In the genomic region with DNA sequence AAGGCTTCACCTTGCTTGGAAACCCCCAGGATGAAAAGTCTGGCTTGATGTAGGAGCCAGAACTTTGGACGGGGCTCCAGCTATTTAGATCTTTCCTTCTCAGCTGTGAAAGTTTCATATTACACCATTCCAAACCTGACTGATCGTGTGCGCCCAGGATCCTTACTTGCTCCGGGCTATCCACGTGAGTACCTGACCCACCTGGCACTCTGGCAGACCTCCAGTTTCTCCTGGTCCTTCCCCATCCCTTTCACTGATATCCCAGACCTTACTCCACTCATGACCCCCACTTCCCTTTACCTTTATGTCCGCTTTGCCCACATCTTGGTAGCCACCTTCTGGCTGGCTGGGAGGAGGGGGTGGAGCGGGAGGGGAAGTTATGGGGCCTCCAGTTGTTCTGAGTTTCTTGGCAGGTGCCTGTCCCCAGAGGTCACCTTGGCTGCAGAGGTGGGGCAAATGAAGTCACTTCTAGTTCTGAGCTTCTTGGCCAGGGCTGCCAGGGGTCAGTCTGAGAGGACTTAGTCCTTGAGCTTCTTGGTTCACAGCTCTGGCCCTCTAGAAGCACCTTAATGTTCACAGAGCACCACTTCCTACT, we compare ENCODE assay signal across 18 mouse cellular contexts. TPM values are rescaled to one million over a fixed set of nuclear protein-coding genes. Genes with fewer than 3 reads are reported as not detected.
DNase-seq lines count a peak whose midpoint lies in the region; TF ChIP-seq lines count a peak whose summit lies in the region.
"Had no signal": no experiment of that assay in that cellular context is flagged by ENCODE, and none has a peak within 500 bp of the region (broad histone marks: within the 10 kb centered on the region; RNA-seq: fewer than 3 reads in every experiment).

No protein-coding gene starts in this region.

- H3K27me3 ChIP-seq in cerebellum, adult 2 months (ENCODE audit: control insufficient read depth, insufficient read depth, low read length), result no peaks in the 10 kb centered on the region
- H3K27me3 ChIP-seq: heart, embryonic 15.5 days; midbrain, embryonic 13.5 days had no signal

- H3K4me3 ChIP-seq in cerebellum, adult 2 months (replicated peaks; ENCODE audit: insufficient read depth, low read depth, low read length), result no peak overlapping the region
- H3K4me3 ChIP-seq: erythroblast, embryonic 14.5 days; heart, embryonic 15.5 days; hindbrain, embryonic 10.5 days; liver, embryonic 12.5 days; midbrain, embryonic 13.5 days had no signal

- no peak overlapping the region for H3K27ac ChIP-seq in cerebellum, adult 2 months (ENCODE audit: insufficient read depth, low read length)
- H3K27ac ChIP-seq: heart, embryonic 15.5 days; hindbrain, embryonic 10.5 days; liver, embryonic 12.5 days; midbrain, embryonic 13.5 days had no signal

- WGBS in cerebellum, adult 2 months, result 37% methylated on average over 7 of the region's 7 CpGs

- DNase-seq in cerebellum, adult 2 months, result peak; percentile 38 to 39
- no peak for DNase-seq in cerebellum, postnatal 4 days (ENCODE audit: low spot score in 2 of 2)
- DNase-seq in lung, postnatal 36 days, result peak; percentile 31
- no peak for DNase-seq in lung, postnatal 14 days
- peak; percentile 78 for DNase-seq in kidney, postnatal 14 days
- no peak for DNase-seq in retina, postnatal 1 day
- no peak for DNase-seq in right cerebral cortex, postnatal 14 days
- DNase-seq in layer of hippocampus, adult 18-20 months (ENCODE audit: low spot score in 2 of 2), result no peak
- DNase-seq: adrenal gland, adult 2 months; heart, adult 11 months; left cerebral cortex, postnatal 4 days; lung, embryonic 14.5 days; spleen, adult 18-20 months had no signal

- H3K4me1 ChIP-seq in cerebellum, adult 2 months (ENCODE audit: control insufficient read depth, insufficient read depth, low read length), result no peaks in the 10 kb centered on the region; the same call in 1 of the 2 replicates
- H3K4me1 ChIP-seq: hindbrain, embryonic 10.5 days; midbrain, embryonic 13.5 days had no signal

- TF ChIP-seq POLR2A in cerebellum, adult 2 months (IDR thresholded peaks at IDR 0.05; ENCODE audit: borderline replicate concordance, insufficient read depth, low read length), result no peak

- no peak for TF ChIP-seq CTCF in cerebellum, adult 2 months (IDR thresholded peaks at IDR 0.05; ENCODE audit: borderline replicate concordance, insufficient read depth, low read depth, low read length)

RNA-seq across cellular contexts. Expression of a gene that starts 13.9 kb away (rescaled TPM):
- polyA plus RNA-seq in cerebellum, adult 2 months (2012; rRNA removed), result 57.9 and 63.5 TPM in 2 replicates
- 10 to 100 TPM; 96.1 to 98.1 TPM for total RNA-seq in layer of hippocampus, adult 18-20 months (2021)

RNA-seq across cellular contexts. Expression of a gene that starts 19.9 kb away (rescaled TPM):
- 243 and 248 TPM in 2 replicates for polyA plus RNA-seq in cerebellum, adult 2 months (2012; rRNA removed)
- 100 to 1,000 TPM; 214 to 215 TPM for total RNA-seq in layer of hippocampus, adult 18-20 months (2021)

RNA-seq across cellular contexts. Expression of a gene that starts 31.0 kb away (rescaled TPM):
- 0.08 TPM in 1 of 2 replicates, not detected in the other for polyA plus RNA-seq in cerebellum, adult 2 months (2012; rRNA removed)
- not detected for total RNA-seq in layer of hippocampus, adult 18-20 months (2021)
- total RNA-seq: adrenal gland, adult 2 months; left cerebral cortex, postnatal 4 days had no signal
- polyA plus RNA-seq: adrenal gland, adult 2 months; erythroblast, embryonic 14.5 days had no signal

Comparison
In these comparisons a context has a peak if more than half of its experiments do, and no peak if none do; other contexts are left out.
1. DNase-seq: peak in cerebellum, adult 2 months (2 of 2), lung, postnatal 36 days (single experiment) and kidney, postnatal 14 days (single experiment); none in cerebellum, postnatal 4 days (0 of 2), lung, postnatal 14 days (single experiment), retina, postnatal 1 day (single experiment), right cerebral cortex, postnatal 14 days (single experiment) and layer of hippocampus, adult 18-20 months (0 of 2).